Mouse (Mus musculus) thymus, adult 2 months (tissue): ENCODE measurements around the gene Iqcf1.

ENCODE experiments used
- CTCF ChIP-seq: fragments of 200-500 bp; IDR thresholded peaks from 2 replicates; pipeline ENCODE4 v1.5.1; 2012; ENCODE audit warnings: mild to moderate bottlenecking, control low read depth, low read length, moderate library complexity, borderline replicate concordance; ENCODE audit not compliant: control insufficient read depth, poor library complexity, insufficient read depth; ENCODE audit errors: extremely low read depth
- POLR2A ChIP-seq: fragments of 200-500 bp; IDR thresholded peaks from 2 replicates; pipeline ENCODE4 v1.6.1; 2012; ENCODE audit warnings: mild to moderate bottlenecking, low read length, control low read depth, moderate library complexity; ENCODE audit not compliant: control insufficient read depth, poor library complexity, insufficient read depth; ENCODE audit errors: extremely low read depth

DNA sequence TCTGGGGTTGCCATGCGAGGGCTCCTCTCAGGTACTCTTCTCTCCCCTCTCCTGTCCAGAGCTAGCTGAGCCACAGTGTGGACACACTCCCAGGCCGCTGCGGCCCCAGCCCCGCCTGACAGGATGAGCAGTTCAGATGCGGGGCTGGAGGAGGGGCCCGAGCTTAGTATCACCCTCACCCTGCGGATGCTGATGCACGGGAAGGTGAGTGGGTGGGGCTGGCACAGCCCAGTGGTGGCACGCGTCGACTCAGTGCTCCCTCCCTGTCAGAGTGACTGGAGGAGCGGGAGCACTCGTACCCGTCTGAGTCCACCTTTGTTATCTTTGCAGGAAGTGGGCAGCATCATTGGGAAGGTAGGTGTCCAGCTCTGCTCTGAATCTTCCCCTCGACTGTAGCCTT lies 39.8 kb upstream of the Iqcf1 start:
- TF ChIP-seq CTCF (no peak), POLR2A (no peak)
